Mouse (Mus musculus) adrenal gland, adult 2 months (tissue): ENCODE results near the gene Cav1. TPM values are rescaled to one million over a fixed set of nuclear protein-coding genes. Genes with fewer than 3 reads are reported as not detected.

Source experiments
- DNase-seq: peaks from one replicate; pipeline ENCODE4 v3.0.0; 2021
- polyA plus RNA-seq: library from polyadenylated mRNA; depleted of rRNA; stranded (reverse); fragments of >200 nt; gene quantifications from 2 replicates; pipeline ENCODE4 v1.2.3, GENCODE M21; 2012; rRNA removed
- total RNA-seq, 2 experiments: library from RNA; stranded (reverse); gene quantifications; 2 replicates each; pipeline ENCODE4 v1.2.3; 2021

The Cav1 gene
- total and polyA plus RNA-seq, 3 experiments = 191 to 251 (median 251) TPM

DNA sequence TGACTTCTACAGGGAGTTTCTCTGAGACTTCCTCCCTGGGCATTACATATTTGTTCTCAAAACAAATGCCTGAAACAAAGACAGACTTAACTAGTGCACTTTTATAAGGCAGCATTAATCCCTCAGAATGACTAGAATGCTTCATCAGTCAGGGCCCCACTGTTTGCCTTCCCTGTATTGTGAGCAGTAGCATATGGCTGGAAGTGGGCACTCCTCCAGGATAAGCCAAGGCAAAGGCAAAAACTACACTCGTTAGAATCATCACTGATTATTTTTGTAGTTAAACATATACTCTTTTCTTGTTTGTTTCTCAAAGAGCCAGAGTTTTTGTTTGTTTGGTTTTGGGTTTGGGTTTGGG lies 11.0 kb downstream of the Cav1 start:
- no peak for DNase-seq

DNA sequence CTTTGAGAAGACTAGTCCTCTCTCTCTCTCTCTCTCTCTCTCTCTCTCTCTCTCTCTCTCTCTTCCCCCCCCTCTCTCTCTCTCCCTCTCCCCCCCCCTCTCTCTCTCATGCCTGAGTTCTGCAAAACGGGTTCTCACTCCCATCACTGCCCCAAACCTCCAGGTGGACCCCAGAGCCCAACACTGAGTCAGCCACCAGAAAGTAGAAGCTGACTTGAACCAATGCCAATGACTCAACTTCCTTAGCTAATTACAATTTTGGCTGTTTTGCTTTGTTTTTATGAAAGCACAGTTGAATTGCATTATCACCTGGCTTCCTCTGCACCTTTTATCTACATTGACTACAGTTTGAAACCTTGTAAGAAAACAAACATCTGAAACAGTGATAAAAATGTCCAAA lies 11.8 kb downstream of the Cav1 start:
- DNase-seq = no peak

DNA sequence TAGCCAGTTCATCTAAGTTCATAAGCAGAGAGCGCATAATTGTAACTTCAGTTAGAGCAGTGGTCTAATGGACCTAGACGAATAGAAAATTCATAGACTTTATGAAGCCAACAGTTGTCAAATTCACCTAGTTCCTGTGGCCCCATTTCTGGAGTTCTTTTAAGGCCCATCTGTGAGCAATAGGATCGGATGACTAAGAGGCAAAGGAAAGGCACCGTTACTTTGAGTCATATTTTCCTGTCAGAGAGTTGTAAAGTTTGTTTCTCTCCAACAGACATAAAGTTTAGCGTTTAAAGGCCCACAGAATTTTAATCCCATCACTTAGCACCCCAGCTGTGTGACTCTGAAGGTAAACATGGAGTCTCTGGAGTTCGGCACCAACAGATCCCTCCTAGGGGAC lies 15.8 kb downstream of the Cav1 start:
- no peak for DNase-seq

DNA sequence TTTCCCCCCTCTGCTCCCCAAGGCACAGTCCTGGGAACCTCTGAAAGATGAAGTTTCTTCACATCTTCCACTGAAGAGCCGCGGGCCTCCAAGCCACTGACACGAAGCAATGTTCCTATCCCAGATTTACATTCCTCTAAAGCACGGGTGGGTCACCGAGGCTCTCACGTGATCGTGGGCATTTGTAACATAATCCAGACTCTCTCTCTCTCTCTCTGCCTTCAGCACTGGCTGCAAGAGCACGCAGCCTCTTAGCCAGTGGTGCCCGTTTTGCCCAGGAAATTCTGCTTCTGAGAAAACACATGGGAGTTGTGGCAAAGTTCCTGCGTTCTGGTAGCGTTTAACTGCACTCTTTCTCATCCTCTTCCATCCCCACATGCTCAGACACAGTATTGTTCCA lies 21.1 kb downstream of the Cav1 start:
- DNase-seq = no peak

DNA sequence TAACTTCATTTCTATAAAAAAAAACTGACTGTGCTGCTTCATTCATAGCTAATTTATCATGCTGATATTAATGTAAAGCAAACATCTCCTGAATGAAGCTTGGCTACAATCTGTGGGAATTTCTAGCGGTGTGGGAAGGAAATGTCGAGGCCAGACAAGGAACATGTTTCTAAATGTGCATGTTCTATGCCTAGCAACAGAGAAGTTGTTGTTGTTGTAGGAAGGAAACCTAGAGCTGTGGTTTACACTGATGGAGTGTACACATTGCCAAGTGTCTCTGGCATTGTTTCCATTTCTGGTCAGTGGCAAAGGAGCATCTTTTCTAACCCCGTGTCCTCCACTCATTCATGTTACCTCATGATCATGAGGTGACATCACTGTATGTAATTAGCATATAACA lies 23.7 kb downstream of the Cav1 start:
- DNase-seq = no peak

DNA sequence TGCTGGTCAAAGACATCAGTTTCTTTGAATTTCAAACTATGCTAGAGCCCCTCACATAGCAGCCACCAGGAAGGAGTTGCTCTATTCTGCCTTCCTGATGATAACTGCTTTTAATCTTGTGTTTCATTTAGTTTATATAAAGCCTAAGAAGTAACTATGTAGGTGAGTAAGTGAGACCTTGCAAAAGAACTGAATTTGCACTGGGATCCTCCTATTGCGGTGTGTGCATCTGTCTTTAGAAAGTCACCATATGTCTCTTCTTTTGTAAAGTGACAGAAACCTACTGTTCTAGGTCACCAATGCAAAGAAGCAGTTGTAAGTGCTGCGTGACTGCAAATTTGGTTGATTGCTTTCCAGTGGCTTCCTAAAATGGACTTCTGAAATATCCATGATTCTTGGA lies 31.6 kb downstream of the Cav1 start:
- no peak for DNase-seq

DNA sequence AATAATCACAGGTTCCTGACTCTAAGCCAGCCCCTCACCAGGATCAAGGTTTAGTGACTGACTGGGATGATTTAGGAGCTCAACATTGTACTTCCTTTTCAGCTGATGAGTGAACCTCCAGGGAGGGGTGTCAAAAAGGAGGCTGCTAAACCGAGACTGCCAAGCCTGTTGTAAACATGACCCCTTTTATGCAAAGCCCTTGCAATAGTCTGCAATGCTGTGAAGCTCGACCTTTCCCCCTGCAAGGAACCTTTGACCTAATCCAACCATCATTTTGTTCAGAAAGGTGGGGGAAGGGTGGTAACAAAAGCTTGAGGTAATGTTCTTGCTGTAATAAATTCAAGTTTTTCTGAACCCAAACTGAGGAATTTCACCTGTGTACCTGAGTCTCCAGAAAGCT lies 34.3 kb downstream of the Cav1 start:
- no peak for DNase-seq

DNA sequence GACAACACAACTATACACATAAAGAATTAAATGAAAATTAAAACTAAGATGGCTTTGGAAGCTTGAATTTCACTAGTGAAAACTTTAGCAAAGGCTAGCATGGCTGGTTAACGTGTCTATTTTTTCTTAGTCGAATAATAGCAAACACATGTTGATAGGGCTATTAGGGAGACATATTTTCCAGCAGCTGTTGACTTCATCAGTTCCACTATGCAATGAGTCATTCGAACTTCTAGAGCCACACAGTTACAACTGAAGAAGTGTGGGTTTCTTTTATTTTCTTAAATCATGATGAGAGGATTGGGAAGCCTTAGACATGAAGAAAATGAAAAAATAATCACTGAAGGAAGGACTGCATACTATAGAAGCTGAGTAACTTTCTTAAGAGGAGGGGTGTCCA lies 41.9 kb downstream of the Cav1 start:
- DNase-seq = no peak

DNA sequence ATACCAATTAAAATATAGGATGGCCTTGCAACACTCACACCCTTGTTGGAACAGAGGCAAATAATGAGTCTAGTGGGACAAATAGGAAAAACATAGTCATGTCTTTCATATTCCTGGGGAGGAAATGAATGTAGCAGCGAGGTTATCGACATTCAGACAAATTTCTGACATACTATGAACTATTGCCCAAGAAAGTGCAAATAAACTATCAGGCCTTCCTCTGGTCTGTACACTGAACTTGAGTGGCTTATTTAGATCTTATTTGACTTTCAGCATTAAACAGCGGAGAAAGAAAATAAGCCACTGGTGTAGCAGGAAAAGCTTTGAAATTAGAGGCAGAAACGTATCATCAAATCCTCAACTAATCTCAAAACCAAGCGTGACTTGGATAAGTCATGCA lies 44.7 kb downstream of the Cav1 start:
- no peak for DNase-seq

DNA sequence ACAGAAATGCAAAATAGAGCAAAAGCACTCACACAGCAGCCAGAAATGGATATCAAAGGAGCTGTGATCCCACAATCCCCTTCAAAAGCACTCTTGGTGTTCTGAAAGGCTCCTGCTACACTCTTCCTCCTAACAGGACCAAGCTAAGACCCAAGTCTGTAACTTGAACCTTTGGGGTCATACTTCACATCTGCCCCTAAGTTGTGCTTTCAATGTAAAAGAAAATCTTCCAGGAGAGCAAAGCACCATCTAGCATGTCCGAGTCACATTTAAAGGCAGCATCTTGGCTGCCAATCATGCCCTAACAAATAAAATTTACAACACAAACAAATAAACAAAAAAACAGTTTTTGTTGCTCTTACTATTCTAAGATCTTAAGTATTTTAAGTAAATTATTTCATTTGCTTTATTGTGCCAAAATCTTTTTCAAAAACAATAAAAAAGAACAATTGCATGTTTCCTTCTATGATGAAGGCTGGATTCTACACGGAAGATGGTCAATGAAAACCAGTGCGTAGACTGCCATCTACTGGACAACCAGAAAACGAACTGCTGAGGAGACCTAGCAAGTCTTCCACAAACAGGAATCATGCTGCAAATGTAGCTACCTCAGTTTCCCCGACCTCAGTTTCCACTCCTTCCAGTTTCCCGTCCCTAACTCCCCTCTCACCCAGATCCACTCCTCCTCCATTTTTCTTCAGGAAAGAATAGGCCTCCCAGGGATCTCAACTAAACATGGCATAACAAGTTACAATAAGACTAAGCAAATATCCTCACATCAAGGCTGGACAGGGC lies 53.0 kb downstream of the Cav1 start:
- DNase-seq = peak; percentile 35

DNA sequence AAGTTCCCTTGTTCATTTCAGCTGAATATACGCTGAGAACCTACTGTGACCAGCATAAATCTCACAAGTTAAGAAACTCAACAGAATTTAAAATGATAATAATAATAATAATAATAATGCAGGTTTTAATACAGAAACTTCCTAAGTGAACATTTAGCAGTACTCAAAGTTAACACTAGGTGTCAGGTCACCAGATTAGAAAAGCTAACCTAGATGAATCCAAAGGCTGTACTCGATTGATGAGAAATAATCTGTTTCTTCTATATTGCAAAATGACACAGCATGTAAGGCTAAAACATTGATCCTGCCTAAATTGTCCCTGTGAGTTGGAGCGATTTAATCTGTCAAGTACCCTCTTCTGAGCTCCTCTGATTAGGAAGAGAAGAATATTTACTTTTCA lies 56.6 kb downstream of the Cav1 start:
- no peak for DNase-seq

DNA sequence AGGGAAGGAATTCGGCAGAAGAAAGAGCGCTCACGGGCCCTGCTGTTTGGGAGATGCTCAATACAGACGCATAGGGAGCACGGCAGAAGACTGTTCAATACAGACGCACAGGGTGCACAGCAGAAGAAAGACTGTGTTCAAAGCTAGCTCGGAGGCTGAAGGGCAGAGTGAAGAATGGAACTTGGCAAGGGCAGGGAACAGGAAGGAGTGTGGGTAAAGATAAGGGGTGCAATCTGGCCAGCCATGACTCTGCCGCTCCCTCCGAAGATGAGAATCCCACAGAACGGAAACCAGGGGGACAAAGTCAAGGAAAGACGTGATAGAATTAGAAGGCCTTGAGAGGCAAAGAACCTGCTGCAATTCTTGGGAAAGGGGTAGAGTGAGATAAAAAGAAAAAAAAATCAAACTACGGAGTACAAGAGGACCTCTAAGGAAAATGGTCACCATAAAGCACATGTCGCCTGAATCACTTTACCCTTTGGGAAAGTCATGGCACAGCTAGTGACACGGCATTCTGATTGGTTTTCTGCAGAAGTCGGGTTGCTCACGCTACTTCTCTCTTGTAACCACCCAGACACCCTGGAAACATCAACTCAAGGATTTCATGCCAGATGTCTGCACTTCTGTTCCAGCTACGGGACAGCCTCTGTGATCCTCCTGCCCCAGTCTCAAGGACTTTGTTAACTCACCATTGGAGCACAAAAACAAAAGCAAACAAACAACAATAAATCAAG lies 57.5 kb downstream of the Cav1 start:
- no peak for DNase-seq

DNA sequence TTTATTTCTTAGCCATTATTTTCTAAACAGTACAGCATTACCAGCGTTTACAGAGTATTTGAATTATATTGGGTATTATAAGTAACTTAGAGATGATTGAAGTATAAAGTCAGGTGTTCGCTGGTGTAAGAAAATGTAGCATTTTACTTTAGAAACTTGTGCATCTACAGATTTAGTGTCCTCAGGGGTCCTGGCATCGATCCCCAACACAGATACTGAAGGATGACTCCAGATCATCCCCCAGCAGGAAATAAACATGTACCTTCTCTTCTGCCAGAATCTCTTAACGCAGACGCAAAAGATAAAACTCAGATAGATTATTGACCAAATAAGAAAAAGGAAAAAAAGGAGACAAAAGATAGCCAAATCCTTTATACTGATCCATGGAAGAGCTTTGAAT lies 68.2 kb downstream of the Cav1 start:
- DNase-seq = no peak

DNA sequence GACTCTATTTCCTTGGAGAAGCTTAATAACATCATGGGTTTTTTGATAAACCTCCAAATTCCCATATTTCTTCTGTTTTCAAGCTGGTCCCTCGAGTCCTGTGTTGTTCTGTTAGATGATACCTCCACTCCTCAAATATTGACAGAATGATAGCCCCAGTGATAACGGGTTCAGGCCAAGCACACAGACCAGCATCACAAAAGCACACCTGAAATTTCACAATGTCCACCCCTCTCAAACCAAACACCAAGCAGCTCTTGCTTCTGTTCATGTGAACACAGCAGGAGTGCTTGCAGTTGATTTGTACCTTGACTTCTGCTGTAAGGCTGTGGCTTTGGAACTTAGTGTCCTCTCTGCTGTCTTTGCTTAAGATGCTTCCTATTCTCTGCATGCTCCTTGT lies 71.2 kb downstream of the Cav1 start:
- DNase-seq = no peak

DNA sequence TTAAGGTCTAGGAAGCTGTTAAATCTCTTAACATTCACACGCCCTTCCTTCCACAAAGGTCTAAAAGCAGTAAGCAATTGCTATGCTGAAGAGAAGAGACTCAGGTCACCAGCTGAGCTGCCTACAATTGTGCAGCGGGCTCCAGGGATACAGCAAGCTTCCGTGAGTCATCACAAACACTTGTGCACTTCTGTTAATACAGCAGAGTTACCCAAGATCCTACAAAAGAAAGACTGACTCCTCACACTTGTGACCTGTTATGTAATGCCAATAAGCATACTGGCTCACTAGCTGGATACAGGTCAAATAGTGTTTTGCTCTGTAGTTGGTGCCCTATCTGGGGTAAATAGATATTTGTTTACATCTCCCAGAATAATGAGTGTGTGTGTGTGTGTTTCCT lies 74.0 kb downstream of the Cav1 start:
- no peak for DNase-seq

DNA sequence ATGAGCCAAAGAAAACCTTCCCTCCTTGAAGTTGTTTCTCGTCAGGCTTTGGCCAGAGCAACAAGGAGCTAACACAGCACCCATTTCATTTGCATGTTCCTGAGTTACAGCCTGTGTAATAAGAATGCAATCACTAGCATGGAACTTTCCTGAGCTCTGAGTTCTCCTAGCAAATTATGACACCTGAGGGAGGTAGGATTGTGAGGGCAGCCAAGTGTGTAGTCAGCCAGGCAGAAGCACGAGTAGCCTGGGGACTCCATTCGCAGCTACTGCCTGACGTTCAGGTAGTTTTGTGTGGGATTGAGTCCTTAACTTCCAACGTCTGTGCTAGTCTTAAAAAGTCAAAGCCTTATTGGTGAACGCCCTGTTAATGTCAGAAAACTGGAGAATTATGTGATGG lies 75.6 kb downstream of the Cav1 start:
- no peak for DNase-seq

DNA sequence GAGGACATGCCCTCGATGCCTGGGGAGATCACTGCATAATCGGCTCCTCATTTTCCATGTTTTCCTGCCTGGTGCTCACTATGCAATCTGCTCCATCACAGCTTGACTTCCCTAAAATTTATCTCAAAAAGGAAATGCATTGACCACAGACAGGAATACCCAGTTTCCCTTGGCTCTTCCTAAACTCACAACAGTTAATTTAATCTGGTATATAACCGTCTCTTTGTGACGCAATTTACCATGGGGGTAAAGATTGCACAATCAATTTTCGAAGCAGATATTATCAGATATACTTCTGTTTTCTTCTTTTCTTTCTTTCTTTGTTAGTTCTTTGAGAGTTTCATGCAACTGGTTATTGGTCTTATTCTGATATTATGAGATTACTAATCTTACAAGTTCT lies 79.4 kb downstream of the Cav1 start:
- DNase-seq = no peak

DNA sequence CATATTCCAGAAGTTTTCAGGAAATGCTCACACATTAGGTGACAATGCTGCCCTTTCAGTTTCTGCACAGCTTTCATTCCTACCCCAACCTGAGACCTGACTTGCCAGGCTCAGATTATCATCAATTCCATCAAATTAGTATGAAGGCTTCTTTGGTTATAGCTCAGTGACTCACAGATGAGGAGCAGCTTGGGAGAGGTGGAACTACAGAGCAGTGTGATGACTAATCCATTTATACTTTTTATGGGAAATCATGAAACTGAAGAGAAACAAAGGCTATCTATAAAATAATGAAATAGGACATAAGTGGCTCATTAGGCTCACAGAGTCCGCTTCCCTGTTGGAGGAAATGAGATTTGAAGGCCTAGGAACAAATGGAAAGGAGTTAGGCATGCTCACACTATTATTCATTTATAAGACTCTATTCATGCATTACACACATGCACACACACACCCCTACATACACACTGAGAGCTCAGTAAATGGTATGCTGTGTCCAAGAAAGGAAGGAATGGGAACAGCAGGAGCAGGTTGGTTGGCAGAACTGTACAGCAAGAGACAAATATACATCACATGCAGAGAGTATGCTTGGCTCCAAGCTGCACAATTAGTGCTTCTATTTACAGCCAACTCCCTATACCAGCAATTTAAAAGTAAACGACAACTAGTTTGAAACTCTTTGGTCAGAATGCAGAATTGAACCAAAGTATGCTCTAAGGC lies 82.0 kb downstream of the Cav1 start:
- DNase-seq = no peak

Other genes with a start within 250 kb of the Cav1 start
- 10 to 100 TPM in 1 of 2 experiments, 1 to 10 TPM in 1; 6.5 to 19.4 TPM for gene Tes, start 241.2 kb upstream of the Cav1 start, total RNA-seq
- gene Tes, start 241.2 kb upstream of the Cav1 start, polyA plus RNA-seq = 2.4 and 3.3 TPM in 2 replicates
- gene Cav2, start 25.1 kb upstream of the Cav1 start, total RNA-seq = 10 to 100 TPM; 36.8 to 46.4 TPM
- gene Cav2, start 25.1 kb upstream of the Cav1 start, polyA plus RNA-seq = 36.4 and 42.9 TPM in 2 replicates
- 10 to 100 TPM in 1 of 2 experiments, 1 to 10 TPM in 1; 7.8 to 11.5 TPM for gene Met, start 157.5 kb downstream of the Cav1 start, total RNA-seq
- gene Met, start 157.5 kb downstream of the Cav1 start, polyA plus RNA-seq = 0.84 and 1.5 TPM in 2 replicates